In genomic region chr10:120201131-120201921, GRCm38 (mm10) we compare ENCODE assay signal across 8 mouse cellular contexts. TPM values are rescaled to one million over a fixed set of nuclear protein-coding genes. Genes with fewer than 3 reads are reported as not detected.
DNase-seq lines count a peak whose midpoint lies in the region; ATAC-seq and TF ChIP-seq lines count a peak whose summit lies in the region.

Gene Tmbim4 (plus strand): TSS chr10:120201590.

- 1% methylated on average over 65 of the region's 65 CpGs for WGBS in embryonic facial prominence, embryonic 10.5 days
- 3% methylated on average over 65 of the region's 65 CpGs for WGBS in heart, adult 2 months
- WGBS in kidney, adult 2 months: 3% methylated on average over 65 of the region's 65 CpGs
- 1% methylated on average over 65 of the region's 65 CpGs for WGBS in limb, embryonic 15.5 days
- WGBS in midbrain, embryonic 16.5 days: 1% methylated on average over 65 of the region's 65 CpGs

- TF ChIP-seq CTCF in heart, adult 2 months (IDR thresholded peaks at IDR 0.05): no peak
- TF ChIP-seq CTCF in kidney, adult 2 months (conservative IDR thresholded peaks at IDR 0.05; ENCODE audit: insufficient read depth, insufficient read length, low read depth, low read length): no peak

- peak within 1 kb of the TSS; percentile 82 for H3K9ac ChIP-seq in heart, adult 2 months (ENCODE audit: low read depth, low read length)
- H3K9ac ChIP-seq in limb, embryonic 15.5 days: peak within 1 kb of the TSS; percentile 42
- H3K9ac ChIP-seq in midbrain, embryonic 16.5 days (ENCODE audit: low read depth, low read length): peak within 1 kb of the TSS; percentile 30

- peaks cover 42% of the 10 kb centered on the region for H3K27me3 ChIP-seq in embryonic facial prominence, embryonic 10.5 days (replicated peaks; ENCODE audit: low read depth, poor library complexity, severe bottlenecking)
- no peaks in the 10 kb centered on the region for H3K27me3 ChIP-seq in heart, adult 2 months (ENCODE audit: control insufficient read depth, insufficient read depth, low read length)
- H3K27me3 ChIP-seq in kidney, adult 2 months (replicated peaks; ENCODE audit: control insufficient read depth, insufficient read depth, low read length): no peaks in the 10 kb centered on the region
- H3K27me3 ChIP-seq in limb, embryonic 15.5 days: peaks cover 6% of the 10 kb centered on the region; the same call in 1 of the 2 replicates
- peaks cover 8% of the 10 kb centered on the region for H3K27me3 ChIP-seq in midbrain, embryonic 16.5 days (ENCODE audit: control insufficient read depth, insufficient read depth, low read depth, low read length)

- H3K4me3 ChIP-seq in embryonic facial prominence, embryonic 10.5 days: peak within 1 kb of the TSS; percentile 62
- peak within 1 kb of the TSS; percentile 64 for H3K4me3 ChIP-seq in heart, adult 2 months
- H3K4me3 ChIP-seq in kidney, adult 2 months (ENCODE audit: insufficient read depth, low read depth, low read length): peak within 1 kb of the TSS; percentile 75
- H3K4me3 ChIP-seq in limb, embryonic 15.5 days: peak within 1 kb of the TSS; percentile 60
- peak within 1 kb of the TSS; percentile 44 for H3K4me3 ChIP-seq in midbrain, embryonic 16.5 days (ENCODE audit: low read depth, low read length)

- no peaks in the 10 kb centered on the region for H3K79me2 ChIP-seq in heart, adult 2 months (replicated peaks; ENCODE audit: control insufficient read depth, insufficient read depth, low read length)

- DNase-seq in cerebellum, adult 9-10 months: no peak
- DNase-seq in embryonic facial prominence, embryonic 10.5 days (ENCODE audit: low spot score): peak; percentile 71
- peak; percentile 92 to 93 for DNase-seq in heart, adult 2 months
- peak; percentile 85 for DNase-seq in kidney, adult 2 months
- peak; percentile 76 to 90 for DNase-seq in spleen, postnatal 4 days (ENCODE audit: low spot score in 2 of 2)

- peak; percentile 33; the same call in 1 of the 2 replicates for ATAC-seq in cerebellum, adult (ENCODE audit: insufficient number of reproducible peaks, low FRiP score, low TSS enrichment)
- ATAC-seq in limb, embryonic 15.5 days (ENCODE audit: insufficient number of reproducible peaks, low FRiP score, low TSS enrichment, low read depth): 0 out of 2 replicates have a peak, but pooled peaks have one; percentile 52
- no peak for ATAC-seq in midbrain, embryonic 16.5 days

- peak; percentile 36; the same call in 1 of the 2 replicates for TF ChIP-seq POLR2A in heart, adult 2 months (IDR thresholded peaks at IDR 0.05; ENCODE audit: insufficient read depth, low read depth, low read length)
- no peak for TF ChIP-seq POLR2A in kidney, adult 2 months (IDR thresholded peaks at IDR 0.05; ENCODE audit: low read depth, low read length)

- peak within 1 kb of the TSS; percentile 60 for H3K27ac ChIP-seq in embryonic facial prominence, embryonic 10.5 days (replicated peaks)
- H3K27ac ChIP-seq in heart, adult 2 months: peak within 1 kb of the TSS; percentile 93
- H3K27ac ChIP-seq in kidney, adult 2 months (ENCODE audit: insufficient read depth, low read depth, low read length): peak within 1 kb of the TSS; percentile 40
- H3K27ac ChIP-seq in limb, embryonic 15.5 days: no peak within 1 kb of the TSS
- no peak within 1 kb of the TSS for H3K27ac ChIP-seq in midbrain, embryonic 16.5 days (ENCODE audit: low read length)

- peak within 1 kb of the TSS; percentile 95 for H3K4me2 ChIP-seq in limb, embryonic 15.5 days
- H3K4me2 ChIP-seq in midbrain, embryonic 16.5 days (ENCODE audit: low read length): peak within 1 kb of the TSS; percentile 71

- 0 out of 2 replicates have a peak, but pooled peaks cover 2% of the 10 kb centered on the region for H3K9me3 ChIP-seq in embryonic facial prominence, embryonic 10.5 days
- H3K9me3 ChIP-seq in limb, embryonic 15.5 days: no peaks in the 10 kb centered on the region
- H3K9me3 ChIP-seq in midbrain, embryonic 16.5 days (replicated peaks; ENCODE audit: control insufficient read depth, low read length, poor library complexity, severe bottlenecking): no peaks in the 10 kb centered on the region

- no peaks in the 10 kb centered on the region for H3K36me3 ChIP-seq in embryonic facial prominence, embryonic 10.5 days (replicated peaks)
- H3K36me3 ChIP-seq in heart, adult 2 months (ENCODE audit: control insufficient read depth, insufficient read depth, low read length): no peaks in the 10 kb centered on the region; the same call in 1 of the 2 replicates
- H3K36me3 ChIP-seq in kidney, adult 2 months (ENCODE audit: control insufficient read depth, insufficient read depth, low read length): no peaks in the 10 kb centered on the region
- H3K36me3 ChIP-seq in limb, embryonic 15.5 days: no peaks in the 10 kb centered on the region
- no peaks in the 10 kb centered on the region for H3K36me3 ChIP-seq in midbrain, embryonic 16.5 days (ENCODE audit: control insufficient read depth, insufficient read depth, low read length)

- TF ChIP-seq EP300 in heart, adult 2 months (IDR thresholded peaks at IDR 0.05; ENCODE audit: insufficient read depth, low read depth, low read length): peak; percentile 75; the same call in 1 of the 2 replicates

- peaks cover 11% of the 10 kb centered on the region for H3K4me1 ChIP-seq in embryonic facial prominence, embryonic 10.5 days
- H3K4me1 ChIP-seq in heart, adult 2 months (ENCODE audit: control insufficient read depth, insufficient read depth, low read length): no peaks in the 10 kb centered on the region; the same call in 1 of the 2 replicates
- H3K4me1 ChIP-seq in kidney, adult 2 months (ENCODE audit: control insufficient read depth, insufficient read depth, low read length): no peaks in the 10 kb centered on the region
- H3K4me1 ChIP-seq in limb, embryonic 15.5 days: peaks cover 6% of the 10 kb centered on the region; the same call in 1 of the 2 replicates
- H3K4me1 ChIP-seq in midbrain, embryonic 16.5 days (ENCODE audit: control insufficient read depth, insufficient read depth, low read length): peaks cover 5% of the 10 kb centered on the region; the same call in 1 of the 2 replicates

- intact Hi-C loops in heart, adult 2 months (cut with DNase I): no loop called here

RNA-seq across cellular contexts. Expression of gene Tmbim4, which starts in this region (rescaled TPM):
- polyA plus RNA-seq in embryonic facial prominence, embryonic 10.5 days (2016; fragmentation: Nextera tagmentation; extraction: Ambion mirVana): 82.2 and 82.4 TPM in 2 replicates
- total RNA-seq in heart, adult 2 months (2021): 100 to 1,000 TPM in 1 of 2 experiments, 10 to 100 TPM in 1; 91.9 to 112 TPM
- polyA plus RNA-seq in heart, adult 2 months (2012; rRNA removed): 194 and 239 TPM in 2 replicates
- 1,062 and 1,273 TPM in 2 replicates for polyA plus RNA-seq in kidney, adult 2 months (2012; rRNA removed)
- polyA plus RNA-seq in limb, embryonic 15.5 days (2015; fragmentation: Nextera tagmentation; extraction: Ambion mirVana): 102 and 103 TPM in 2 replicates
- 88.7 and 89.7 TPM in 2 replicates for polyA plus RNA-seq in midbrain, embryonic 16.5 days (2015; fragmentation: Nextera tagmentation; extraction: Ambion mirVana)

Comparison
In these comparisons a context has a peak if more than half of its experiments do, and no peak if none do; other contexts are left out.
1. H3K27ac ChIP-seq: peak in embryonic facial prominence, embryonic 10.5 days (single experiment), heart, adult 2 months (single experiment) and kidney, adult 2 months (single experiment); none in limb, embryonic 15.5 days (single experiment) and midbrain, embryonic 16.5 days (single experiment).
2. H3K9ac ChIP-seq: peak in every context shown above with its lines; median percentile 82 in heart, adult 2 months; 42 in limb, embryonic 15.5 days; 30 in midbrain, embryonic 16.5 days.
3. Peak in every context shown above with its lines, with median percentiles within 50 percentile points of each other: H3K4me3 ChIP-seq.